Mouse (Mus musculus) midbrain, embryonic 16.5 days (tissue): ENCODE data around the gene Ube2q1. TPM values are rescaled to one million over a fixed set of nuclear protein-coding genes. Genes with fewer than 3 reads are reported as not detected.

Source experiments
- ATAC-seq: fragments of 200-750 bp; cut with Nextera tagmentation; 2 replicates; pipeline ENCODE4 v1.8.0; 2017; ENCODE audit warnings: moderate TSS enrichment
- H3K27ac ChIP-seq: fragments of 300-500 bp; sonication (generic); 2 replicates; pipeline ENCODE4 v1.5.1; 2014; ENCODE audit warnings: mild to moderate bottlenecking, low read length, mixed read lengths
- H3K27me3 ChIP-seq: fragments of 300-500 bp; sonication (generic); 2 replicates; pipeline ENCODE4 v1.6.1; 2014; ENCODE audit warnings: low read depth, low read length, mixed read lengths; ENCODE audit not compliant: control insufficient read depth, insufficient read depth
- H3K36me3 ChIP-seq: fragments of 300-500 bp; sonication (generic); 2 replicates; pipeline ENCODE4 v1.6.1; 2014; ENCODE audit warnings: mild to moderate bottlenecking, low read length, moderate library complexity, mixed read lengths; ENCODE audit not compliant: control insufficient read depth, insufficient read depth
- H3K4me1 ChIP-seq: fragments of 300-500 bp; sonication (generic); 2 replicates; pipeline ENCODE4 v1.6.1; 2014; ENCODE audit warnings: mild to moderate bottlenecking, low read length, mixed read lengths; ENCODE audit not compliant: control insufficient read depth, insufficient read depth
- H3K4me2 ChIP-seq: fragments of 300-500 bp; sonication (generic); 2 replicates; pipeline ENCODE4 v1.6.1; 2014; ENCODE audit warnings: mild to moderate bottlenecking, low read length, mixed read lengths
- H3K4me3 ChIP-seq: fragments of 300-500 bp; sonication (generic); 2 replicates; pipeline ENCODE4 v1.5.1; 2014; ENCODE audit warnings: low read depth, mild to moderate bottlenecking, low read length, moderate library complexity, mixed read lengths
- H3K9ac ChIP-seq: fragments of 300-500 bp; sonication (generic); 2 replicates; pipeline ENCODE4 v1.6.1; 2014; ENCODE audit warnings: low read depth, low read length, mixed read lengths
- H3K9me3 ChIP-seq: fragments of 300-500 bp; sonication (generic); replicated peaks from 2 replicates; pipeline ENCODE4 v1.6.1; 2014; ENCODE audit warnings: mild to moderate bottlenecking, low read length, mixed read lengths; ENCODE audit not compliant: control insufficient read depth, poor library complexity, severe bottlenecking
- WGBS: fragments of 180-500 bp; shearing (Covaris S2); extraction: QIAGEN DNeasy Blood & Tissue Kit; methylation state at CpG from one replicate; pipeline ENCODE4 v1.1.7; 2014; 5-methylcytosine and 5-hydroxymethylcytosine counted together
- polyA plus RNA-seq: library from polyadenylated mRNA; unstranded; fragments of >200 nt; fragmentation: Nextera tagmentation; extraction: Ambion mirVana; gene quantifications from 2 replicates; pipeline ENCODE4 v1.2.1, GENCODE M21; 2015

The Ube2q1 gene
- polyA plus RNA-seq, 1 experiment from 2014 or later: 10.9 TPM

- Histone ChIP-seq H3K9me3 (no peaks in the 10 kb centered on the region), H3K4me2 (no peak overlapping the region), H3K4me1 (peaks cover 34% of the 10 kb centered on the region), H3K36me3 (peaks cover 17% of the 10 kb centered on the region), H3K9ac (no peak overlapping the region), H3K4me3 (no peak overlapping the region), H3K27ac (no peak overlapping the region), H3K27me3 (no peaks in the 10 kb centered on the region)
- 79% methylated on average over 2 of the region's 2 CpGs for WGBS
- ATAC-seq: no peak
These were observed 15.6 kb upstream of the Ube2q1 start for GRCm38 (mm10) chr3:89757851-89758250.

GRCm38 (mm10) chr3:89759786-89760185, 13.6 kb upstream of the Ube2q1 start:
- 69% methylated on average over 2 of the region's 3 CpGs for WGBS
- Histone ChIP-seq H3K4me1 (peaks cover 43% of the 10 kb centered on the region), H3K4me3 (peak overlapping the region; percentile 16; the same call in 1 of the 2 replicates), H3K36me3 (peaks cover 11% of the 10 kb centered on the region; the same call in 1 of the 2 replicates), H3K27me3 (no peaks in the 10 kb centered on the region), H3K9me3 (no peaks in the 10 kb centered on the region), H3K27ac (no peak overlapping the region), H3K9ac (peak overlapping the region; percentile 42), H3K4me2 (peak overlapping the region; percentile 48)
- no peak for ATAC-seq

GRCm38 (mm10) chr3:89764119-89764724, 9.2 kb upstream of the Ube2q1 start, which contains the start of gene Chrnb2:
TSS of gene Chrnb2 (minus strand) at chr3:89764632.
- H3K36me3 ChIP-seq: peaks cover 11% of the 10 kb centered on the region; the same call in 1 of the 2 replicates
- peak within 1 kb of the TSS; percentile 65 for H3K4me3 ChIP-seq
- H3K9ac ChIP-seq: peak within 1 kb of the TSS; percentile 73
- WGBS: 1% methylated on average over 35 of the region's 36 CpGs
- H3K27me3 ChIP-seq: no peaks in the 10 kb centered on the region
- no peaks in the 10 kb centered on the region for H3K9me3 ChIP-seq
- ATAC-seq: peak; percentile 79
- peaks cover 33% of the 10 kb centered on the region for H3K4me1 ChIP-seq
- H3K4me2 ChIP-seq: peak within 1 kb of the TSS; percentile 71
- peak within 1 kb of the TSS; percentile 88 for H3K27ac ChIP-seq

- Histone ChIP-seq H3K27me3 (no peaks in the 10 kb centered on the region), H3K27ac (no peak overlapping the region), H3K9me3 (no peaks in the 10 kb centered on the region), H3K4me2 (no peak overlapping the region), H3K4me1 (peaks cover 32% of the 10 kb centered on the region), H3K4me3 (no peak overlapping the region), H3K9ac (no peak overlapping the region), H3K36me3 (no peaks in the 10 kb centered on the region)
- no peak for ATAC-seq
- 79% methylated on average over 7 of the region's 7 CpGs for WGBS
These were observed 3.8 kb upstream of the Ube2q1 start for GRCm38 (mm10) chr3:89769584-89769983.

GRCm38 (mm10) chr3:89770425-89771002, 2.9 kb upstream of the Ube2q1 start:
- Histone ChIP-seq H3K9ac (0 out of 2 replicates have a peak overlapping the region, but pooled peaks have one; percentile 14), H3K36me3 (no peaks in the 10 kb centered on the region)
- ATAC-seq: no peak

GRCm38 (mm10) chr3:89772588-89772967, 838 bp upstream of the Ube2q1 start:
- H3K4me1 ChIP-seq: peaks cover 34% of the 10 kb centered on the region

More at GRCm38 (mm10) chr3:89770425-89771002, 2.9 kb upstream of the Ube2q1 start:
- Histone ChIP-seq H3K9me3 (no peaks in the 10 kb centered on the region), H3K27ac (no peak overlapping the region), H3K27me3 (no peaks in the 10 kb centered on the region), H3K4me1 (peaks cover 32% of the 10 kb centered on the region), H3K4me3 (no peak overlapping the region), H3K4me2 (no peak overlapping the region)
- 50% methylated on average over 2 of the region's 2 CpGs for WGBS

GRCm38 (mm10) chr3:89773740-89774211, 360 bp downstream of the Ube2q1 start:
- peak overlapping the region; percentile 93 for H3K4me2 ChIP-seq
- no peaks in the 10 kb centered on the region for H3K27me3 ChIP-seq
- peak overlapping the region; percentile 97 for H3K9ac ChIP-seq
- H3K9me3 ChIP-seq: no peaks in the 10 kb centered on the region
- H3K36me3 ChIP-seq: peaks cover 17% of the 10 kb centered on the region
- no peak; the same call in none of the 2 replicates for ATAC-seq
- H3K27ac ChIP-seq: peak overlapping the region; percentile 94
- WGBS: under 1% methylated on average over 35 of the region's 37 CpGs
- H3K4me3 ChIP-seq: peak overlapping the region; percentile 98
- peaks cover 34% of the 10 kb centered on the region for H3K4me1 ChIP-seq

More at GRCm38 (mm10) chr3:89772588-89772967, 838 bp upstream of the Ube2q1 start:
- Histone ChIP-seq H3K27me3 (no peaks in the 10 kb centered on the region), H3K9ac (peak overlapping the region; percentile 97), H3K27ac (peak overlapping the region; percentile 94), H3K4me2 (peak overlapping the region; percentile 93), H3K36me3 (peaks cover 10% of the 10 kb centered on the region; the same call in 1 of the 2 replicates), H3K9me3 (no peaks in the 10 kb centered on the region), H3K4me3 (peak overlapping the region; percentile 98)
- ATAC-seq: peak; percentile 83
- WGBS: 2% methylated on average over 17 of the region's 17 CpGs

- H3K27me3 ChIP-seq: no peaks in the 10 kb centered on the region
- no peaks in the 10 kb centered on the region for H3K9me3 ChIP-seq
- no peak for ATAC-seq
- peak overlapping the region; percentile 94 for H3K27ac ChIP-seq
- WGBS: 56% methylated on average over 15 of the region's 15 CpGs
- peak overlapping the region; percentile 97 for H3K9ac ChIP-seq
- H3K36me3 ChIP-seq: peaks cover 17% of the 10 kb centered on the region
- H3K4me3 ChIP-seq: peak overlapping the region; percentile 98
- H3K4me1 ChIP-seq: peaks cover 34% of the 10 kb centered on the region
- peak overlapping the region; percentile 93 for H3K4me2 ChIP-seq
These were observed 982 bp downstream of the Ube2q1 start for GRCm38 (mm10) chr3:89774236-89774960.
